Mouse (Mus musculus) intestine, embryonic 15.5 days (tissue): ENCODE results near the gene Gfral. TPM values are rescaled to one million over a fixed set of nuclear protein-coding genes. Genes with fewer than 3 reads are reported as not detected.
"Not testable (repeated sequence)": the region's sequence is repeated elsewhere in the genome, so short reads cannot be mapped to it uniquely, and the experiment has no call there.

Source experiments
- ATAC-seq: fragments of 200-750 bp; cut with Nextera tagmentation; 2 replicates; pipeline ENCODE4 v1.8.0; 2017; ENCODE audit warnings: moderate TSS enrichment, moderate library complexity
- H3K27ac ChIP-seq: fragments of 300-500 bp; sonication (generic); 2 replicates; pipeline ENCODE4 v1.5.1; 2015; ENCODE audit warnings: mild to moderate bottlenecking, inconsistent platforms
- H3K27me3 ChIP-seq: fragments of 300-500 bp; sonication (generic); replicated peaks from 2 replicates; pipeline ENCODE4 v1.6.1; 2015; ENCODE audit warnings: inconsistent platforms
- H3K36me3 ChIP-seq: fragments of 300-500 bp; sonication (generic); 2 replicates; pipeline ENCODE4 v1.6.1; 2015; ENCODE audit warnings: inconsistent platforms
- H3K4me1 ChIP-seq: fragments of 300-500 bp; sonication (generic); replicated peaks from 2 replicates; pipeline ENCODE4 v1.6.1; 2015; ENCODE audit warnings: inconsistent platforms
- H3K4me2 ChIP-seq: fragments of 300-500 bp; sonication (generic); replicated peaks from 2 replicates; pipeline ENCODE4 v1.6.1; 2015; ENCODE audit warnings: mild to moderate bottlenecking, inconsistent platforms
- H3K4me3 ChIP-seq: fragments of 300-500 bp; sonication (generic); replicated peaks from 2 replicates; pipeline ENCODE4 v1.5.1; 2015; ENCODE audit warnings: inconsistent platforms
- H3K9ac ChIP-seq: fragments of 300-500 bp; sonication (generic); 2 replicates; pipeline ENCODE4 v1.6.1; 2015; ENCODE audit warnings: inconsistent platforms
- H3K9me3 ChIP-seq: fragments of 300-500 bp; sonication (generic); 2 replicates; pipeline ENCODE4 v1.6.1; 2016; ENCODE audit warnings: inconsistent platforms
- WGBS: fragments of 180-500 bp; shearing (Covaris S2); methylation state at CpG from one replicate; pipeline ENCODE4 v1.1.7; 2015; 5-methylcytosine and 5-hydroxymethylcytosine counted together
- polyA plus RNA-seq: library from polyadenylated mRNA; unstranded; fragments of >200 nt; fragmentation: Nextera tagmentation; extraction: Ambion mirVana; gene quantifications from 2 replicates; pipeline ENCODE4 v1.2.1, GENCODE M21; 2015

Gfral gene
- polyA plus RNA-seq, 1 experiment from 2014 or later: not detected

DNA sequence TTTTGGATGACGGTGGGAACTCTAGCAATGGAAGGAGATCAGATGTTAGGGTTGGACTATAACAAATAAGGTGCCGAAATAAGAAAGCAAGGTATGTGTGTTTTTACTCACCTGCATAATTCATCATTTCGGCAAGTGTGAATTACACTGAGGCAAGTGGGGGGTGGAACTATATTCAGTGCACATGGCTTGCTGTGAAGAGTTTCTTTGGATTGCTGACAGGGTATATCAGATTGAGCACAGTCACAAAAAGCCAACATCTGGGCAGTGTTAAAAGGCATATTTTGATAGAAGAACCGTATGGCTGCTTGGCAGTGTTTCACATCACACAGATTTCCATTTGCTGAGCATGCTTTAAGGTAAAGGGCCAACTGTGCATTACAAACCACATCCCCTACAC, 16.5 kb downstream of the Gfral start:
- Histone ChIP-seq H3K36me3 (no peaks in the 10 kb centered on the region), H3K4me3 (no peak overlapping the region), H3K9me3 (no peaks in the 10 kb centered on the region), H3K9ac (no peak overlapping the region), H3K27me3 (no peaks in the 10 kb centered on the region), H3K4me1 (no peaks in the 10 kb centered on the region), H3K27ac (no peak overlapping the region), H3K4me2 (no peak overlapping the region)
- 80% methylated on average over 4 of the region's 4 CpGs for WGBS
- ATAC-seq: no peak

DNA sequence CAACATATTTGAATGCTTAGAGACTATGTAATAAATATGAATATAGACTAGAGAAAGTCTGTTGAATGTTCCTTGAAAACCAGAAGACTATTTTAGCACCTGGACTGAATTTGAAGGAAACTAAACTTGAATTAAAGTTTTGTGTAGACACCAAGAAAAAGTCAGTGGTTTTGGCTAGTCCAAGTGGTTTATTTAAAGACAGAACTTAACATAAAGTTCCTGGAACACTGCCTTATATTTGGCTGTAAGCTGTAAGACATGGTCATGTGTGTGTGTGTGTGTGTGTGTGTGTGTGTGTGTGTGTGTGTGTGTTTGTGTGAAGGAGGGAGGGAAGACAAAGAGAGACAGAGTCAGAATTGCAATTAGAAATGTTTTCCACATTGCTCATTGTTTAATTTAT, 34.2 kb downstream of the Gfral start:
- no peak for ATAC-seq
- Histone ChIP-seq H3K9ac (no peak overlapping the region), H3K4me1 (no peaks in the 10 kb centered on the region)

DNA sequence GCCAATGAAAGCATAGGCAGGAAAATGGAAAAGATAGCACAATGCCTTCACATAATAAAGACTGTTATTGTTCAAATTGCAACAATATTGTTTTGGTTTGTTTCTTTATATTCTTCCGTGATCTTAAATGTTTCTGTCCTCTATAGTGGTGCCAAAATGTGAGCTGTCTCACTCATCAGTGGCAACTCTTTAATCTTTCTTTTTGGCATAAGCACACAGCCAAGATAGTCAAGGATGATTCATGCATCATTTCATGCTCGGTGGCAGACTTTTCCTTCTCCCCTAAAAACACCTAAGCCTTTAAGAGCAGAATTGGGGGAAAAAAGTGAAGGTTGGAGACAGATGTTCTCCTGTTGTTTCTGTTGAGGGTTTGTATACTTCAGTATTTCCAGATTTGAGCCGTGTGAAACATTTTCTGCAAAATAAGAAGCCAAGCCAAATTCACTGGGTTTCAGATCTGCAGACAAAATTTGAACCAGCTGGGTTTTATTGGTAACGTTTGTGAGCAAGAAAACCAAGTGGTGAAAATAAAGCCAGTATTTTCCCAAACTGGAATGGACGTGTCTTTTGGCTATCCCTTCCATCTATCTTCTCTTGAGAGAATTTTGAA, 40.7 kb downstream of the Gfral start:
- Histone ChIP-seq H3K36me3 (no peaks in the 10 kb centered on the region), H3K4me3 (no peak overlapping the region), H3K27me3 (no peaks in the 10 kb centered on the region), H3K4me1 (no peaks in the 10 kb centered on the region), H3K9me3 (no peaks in the 10 kb centered on the region), H3K27ac (no peak overlapping the region), H3K9ac (no peak overlapping the region), H3K4me2 (no peak overlapping the region)
- ATAC-seq: no peak
- WGBS: 77% methylated on average over 5 of the region's 5 CpGs

More for the DNA sequence above, 34.2 kb downstream of the Gfral start:
- no peaks in the 10 kb centered on the region for H3K36me3 ChIP-seq
- no peaks in the 10 kb centered on the region for H3K9me3 ChIP-seq
- H3K27me3 ChIP-seq: no peaks in the 10 kb centered on the region
- no peak overlapping the region for H3K4me3 ChIP-seq
- H3K4me2 ChIP-seq: no peak overlapping the region
- no peak overlapping the region for H3K27ac ChIP-seq

DNA sequence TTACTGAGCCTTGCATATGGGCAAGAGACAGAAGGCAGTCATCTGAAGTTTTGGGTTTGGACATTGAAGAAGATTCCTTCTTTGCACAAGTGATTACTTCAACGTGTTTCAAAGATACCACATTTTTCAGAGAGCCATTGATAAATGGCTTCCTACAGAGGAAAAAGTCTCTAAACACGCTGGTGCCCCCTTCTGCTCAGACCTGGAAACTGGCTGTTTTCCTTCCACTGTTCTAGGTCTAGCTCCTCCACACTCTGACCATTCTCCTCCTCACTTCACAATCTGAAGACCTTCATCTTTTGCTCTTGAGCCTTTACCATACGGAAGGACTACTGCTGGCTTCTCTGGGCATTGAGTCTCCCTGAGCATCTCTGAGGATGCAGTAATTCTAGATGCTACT, 45.1 kb downstream of the Gfral start:
- 35% methylated on average over 3 of the region's 3 CpGs for WGBS
- ATAC-seq: no peak
- Histone ChIP-seq H3K4me3 (no peak overlapping the region), H3K27ac (no peak overlapping the region), H3K4me1 (no peaks in the 10 kb centered on the region), H3K36me3 (no peaks in the 10 kb centered on the region), H3K27me3 (no peaks in the 10 kb centered on the region), H3K9me3 (no peaks in the 10 kb centered on the region), H3K4me2 (no peak overlapping the region), H3K9ac (no peak overlapping the region)

DNA sequence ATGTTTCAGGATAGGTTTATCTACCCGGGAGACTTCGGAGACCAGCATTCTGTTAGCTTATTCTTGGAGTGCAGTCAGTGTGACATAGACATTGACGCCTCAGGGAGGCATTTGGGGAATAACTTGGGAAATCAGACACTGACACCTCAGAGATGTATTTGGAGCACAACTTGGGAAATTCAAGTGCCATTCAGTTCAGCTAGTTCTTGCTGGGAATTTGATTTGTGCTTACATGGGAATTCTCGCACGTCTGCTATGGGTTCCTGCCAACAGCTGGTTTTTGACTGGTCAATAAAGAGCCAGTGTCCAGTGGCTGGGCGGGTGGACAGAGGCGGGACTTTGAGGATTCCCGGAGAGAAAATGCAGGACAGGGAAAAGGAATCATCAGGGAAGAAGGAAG, 51.0 kb downstream of the Gfral start:
- no peak overlapping the region for H3K9ac ChIP-seq
- H3K36me3 ChIP-seq: no peaks in the 10 kb centered on the region
- H3K9me3 ChIP-seq: no peaks in the 10 kb centered on the region
- no peaks in the 10 kb centered on the region for H3K27me3 ChIP-seq
- H3K4me3 ChIP-seq: no peak overlapping the region
- no peak for ATAC-seq
- H3K4me1 ChIP-seq: no peaks in the 10 kb centered on the region
- H3K4me2 ChIP-seq: no peak overlapping the region
- H3K27ac ChIP-seq: no peak overlapping the region
- 48% methylated on average over 8 of the region's 8 CpGs for WGBS

DNA sequence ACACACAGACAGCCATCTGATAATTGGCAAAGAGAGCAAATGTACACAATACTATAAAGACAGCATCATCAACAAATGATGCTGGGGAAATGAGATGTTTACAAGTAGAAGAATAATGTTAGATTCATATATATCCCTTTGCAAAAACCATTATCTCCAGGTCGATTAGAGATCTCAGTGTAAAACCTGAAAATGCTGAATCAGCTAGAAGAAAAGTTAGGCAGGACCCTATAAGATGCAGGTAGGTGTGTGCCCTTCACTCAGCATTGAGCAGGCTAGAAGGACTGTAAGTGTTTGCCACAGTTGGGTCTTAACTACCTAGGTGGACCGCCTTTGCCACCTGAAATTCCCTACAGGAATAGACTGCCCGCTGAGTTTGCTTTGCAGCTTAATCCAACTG, 67.9 kb downstream of the Gfral start:
- H3K9ac ChIP-seq: no peak overlapping the region
- 52% methylated on average over 3 of the region's 3 CpGs for WGBS
- no peak overlapping the region for H3K4me2 ChIP-seq
- no peak for ATAC-seq
- no peaks in the 10 kb centered on the region for H3K27me3 ChIP-seq
- no peak overlapping the region for H3K27ac ChIP-seq
- H3K9me3 ChIP-seq: no peaks in the 10 kb centered on the region
- H3K4me1 ChIP-seq: no peaks in the 10 kb centered on the region
- H3K36me3 ChIP-seq: no peaks in the 10 kb centered on the region
- H3K4me3 ChIP-seq: no peak overlapping the region

DNA sequence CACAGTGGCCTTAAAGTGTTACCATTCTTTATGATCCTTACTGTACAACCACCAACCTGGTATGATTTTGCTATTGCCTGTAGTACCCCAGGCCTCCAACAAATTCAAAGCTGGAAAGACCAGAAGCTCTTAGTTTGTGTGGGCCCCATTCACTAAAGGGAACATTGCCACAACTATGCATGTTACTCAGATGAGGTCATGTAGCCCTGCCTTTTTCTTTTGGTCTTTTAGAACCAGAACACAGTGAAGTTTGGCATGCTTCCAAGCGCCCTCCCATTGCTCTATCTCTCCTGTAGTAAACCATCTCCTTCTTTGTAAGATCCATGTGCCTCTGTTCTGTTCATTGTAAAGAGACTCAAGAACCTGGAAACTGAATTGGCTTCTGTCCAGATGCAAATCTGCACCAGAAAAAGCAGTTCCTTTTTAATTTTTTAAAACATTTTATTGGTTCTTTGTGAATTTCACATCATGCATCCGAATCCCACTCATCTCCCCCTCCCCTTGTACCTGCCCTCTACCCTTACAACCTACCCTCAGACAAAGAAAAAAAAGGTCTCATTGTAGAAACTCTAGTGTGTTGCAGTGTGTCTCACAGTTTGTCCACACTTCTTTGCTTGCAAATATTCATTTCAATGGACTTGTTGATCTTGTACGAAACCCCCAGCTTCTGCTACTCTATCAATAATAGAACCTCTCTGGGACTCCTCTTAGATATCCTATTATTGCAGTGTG, 74.9 kb downstream of the Gfral start:
- no peak overlapping the region for H3K4me3 ChIP-seq
- H3K36me3 ChIP-seq: no peaks in the 10 kb centered on the region
- H3K4me1 ChIP-seq: no peaks in the 10 kb centered on the region
- H3K9me3 ChIP-seq: no peaks in the 10 kb centered on the region
- 85% methylated on average over 3 of the region's 3 CpGs for WGBS
- no peak overlapping the region for H3K27ac ChIP-seq
- H3K9ac ChIP-seq: no peak overlapping the region
- no peaks in the 10 kb centered on the region for H3K27me3 ChIP-seq
- H3K4me2 ChIP-seq: no peak overlapping the region
- no peak for ATAC-seq

DNA sequence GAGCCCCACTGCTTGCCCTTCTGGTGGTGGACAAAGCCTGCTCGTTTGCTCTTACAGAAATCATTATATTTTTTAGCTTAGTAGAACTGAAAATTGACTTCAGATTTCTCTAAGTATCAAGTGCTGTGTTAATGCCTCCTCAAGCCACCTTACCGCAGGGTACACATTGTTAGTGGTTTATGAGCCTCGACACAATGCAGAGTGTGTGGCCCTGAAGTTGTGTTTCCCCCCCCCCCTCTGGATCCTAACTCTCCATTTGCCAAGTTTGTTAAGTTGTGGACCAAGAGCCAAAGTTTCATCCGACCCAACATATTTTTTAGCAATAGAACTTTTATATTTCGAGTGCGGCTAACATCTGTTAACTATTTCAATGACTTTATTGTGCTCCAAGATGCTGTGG, 79.4 kb downstream of the Gfral start:
- no peak overlapping the region for H3K27ac ChIP-seq
- no peak overlapping the region for H3K4me2 ChIP-seq
- no peak overlapping the region for H3K9ac ChIP-seq
- 86% methylated on average over 6 of the region's 6 CpGs for WGBS
- no peaks in the 10 kb centered on the region for H3K27me3 ChIP-seq
- H3K36me3 ChIP-seq: no peaks in the 10 kb centered on the region
- H3K9me3 ChIP-seq: no peaks in the 10 kb centered on the region
- ATAC-seq: no peak
- no peaks in the 10 kb centered on the region for H3K4me1 ChIP-seq
- H3K4me3 ChIP-seq: no peak overlapping the region

DNA sequence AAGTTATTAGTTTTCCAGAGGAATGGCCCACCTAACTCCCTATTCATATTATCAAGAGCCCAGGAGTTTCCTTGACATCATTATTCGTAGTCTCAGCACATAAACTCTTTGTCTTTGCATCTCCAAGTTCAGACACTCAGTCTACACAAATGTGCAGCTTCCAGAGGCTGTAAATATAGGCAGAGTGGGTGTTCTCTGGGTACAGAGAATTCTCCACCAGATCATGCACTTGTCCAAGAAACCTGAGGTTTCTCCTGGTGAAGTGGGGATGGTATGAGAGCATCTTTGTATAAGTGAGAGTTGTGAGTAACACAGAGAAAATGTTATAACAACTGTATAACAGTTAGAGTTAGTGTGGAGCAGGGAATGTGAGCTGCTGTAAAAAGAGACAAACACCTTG, 84.1 kb downstream of the Gfral start:
- no peaks in the 10 kb centered on the region; the same call in 1 of the 2 replicates for H3K36me3 ChIP-seq
- ATAC-seq: no peak
- 84% methylated on average over 1 of the region's 1 CpGs for WGBS

DNA sequence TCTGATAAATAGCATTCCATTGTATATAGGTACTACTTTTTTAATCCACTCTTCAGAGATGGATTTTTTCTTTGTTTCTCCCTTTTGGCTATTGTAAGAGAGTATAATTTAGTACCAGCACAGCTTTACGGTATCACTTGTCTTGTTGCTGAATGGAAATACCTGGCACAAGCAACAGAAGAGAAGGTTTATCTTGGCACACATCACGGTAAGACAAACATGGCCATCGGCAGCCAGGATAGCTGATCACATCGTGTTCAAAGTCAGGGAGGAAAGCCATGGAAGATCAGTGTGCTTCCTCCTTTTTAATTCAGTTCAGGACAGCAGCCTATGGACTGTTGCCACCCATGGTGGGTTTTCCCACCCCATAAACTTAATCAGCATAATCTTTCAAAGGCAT, 89.2 kb downstream of the Gfral start:
- WGBS: 73% methylated on average over 4 of the region's 4 CpGs
- no peaks in the 10 kb centered on the region for H3K9me3 ChIP-seq
- no peak overlapping the region for H3K27ac ChIP-seq
- no peak overlapping the region for H3K9ac ChIP-seq
- no peak overlapping the region for H3K4me2 ChIP-seq
- H3K36me3 ChIP-seq: no peaks in the 10 kb centered on the region; the same call in 1 of the 2 replicates
- ATAC-seq: no peak
- H3K27me3 ChIP-seq: no peaks in the 10 kb centered on the region
- no peaks in the 10 kb centered on the region for H3K4me1 ChIP-seq
- no peak overlapping the region for H3K4me3 ChIP-seq

More for the DNA sequence above, 84.1 kb downstream of the Gfral start:
- H3K4me1 ChIP-seq: no peaks in the 10 kb centered on the region
- H3K27ac ChIP-seq: no peak overlapping the region
- no peak overlapping the region for H3K4me2 ChIP-seq
- H3K4me3 ChIP-seq: no peak overlapping the region
- H3K27me3 ChIP-seq: no peaks in the 10 kb centered on the region
- H3K9me3 ChIP-seq: no peaks in the 10 kb centered on the region
- no peak overlapping the region for H3K9ac ChIP-seq

DNA sequence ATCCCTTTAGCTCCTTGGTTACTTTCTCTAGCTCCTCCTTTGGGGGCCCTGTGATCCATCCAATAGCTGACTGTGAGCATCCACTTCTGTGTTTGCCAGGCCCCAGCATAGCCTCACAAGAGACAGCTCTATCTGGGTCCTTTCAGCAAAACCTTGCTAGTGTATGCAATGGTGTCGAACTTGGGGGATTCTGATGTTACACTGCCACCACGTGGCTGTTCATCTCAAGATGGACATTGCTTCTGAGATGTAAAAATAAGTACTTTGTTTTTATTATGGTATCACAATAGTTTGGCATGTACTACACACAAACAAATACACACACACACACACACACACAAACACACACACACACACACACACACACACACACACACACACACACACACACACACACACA, 90.6 kb downstream of the Gfral start:
- not testable (repeated sequence) for H3K9ac ChIP-seq, H3K27ac ChIP-seq, H3K4me2 ChIP-seq, H3K9me3 ChIP-seq, H3K27me3 ChIP-seq, H3K4me1 ChIP-seq, ATAC-seq, H3K36me3 ChIP-seq, H3K4me3 ChIP-seq
- 2% methylated on average over 2 of the region's 2 CpGs for WGBS
